Mouse (Mus musculus): Measurements from ENCODE around the gene Wfikkn2.
"Not testable (repeated sequence)": the region's sequence is repeated elsewhere in the genome, so short reads cannot be mapped to it uniquely, and the experiment has no call there.

The Wfikkn2 gene

GRCm38 (mm10) chr11:94245955-94246788 lies at the start of gene Wfikkn2:
TSS of gene Wfikkn2 (minus strand) at chr11:94246005.
- DNase-seq (ENCODE audit: low spot score in 2 of 2), result no peak

GRCm38 (mm10) chr11:94294996-94295845 lies 49.4 kb upstream of the Wfikkn2 start:
- no peak for DNase-seq (ENCODE audit: low spot score in 2 of 2)

GRCm38 (mm10) chr11:94290062-94290740 lies 44.4 kb upstream of the Wfikkn2 start:
- no peak for DNase-seq (ENCODE audit: low spot score in 2 of 2)

- DNase-seq (ENCODE audit: low spot score in 2 of 2), result no peak
These were observed 41.3 kb upstream of the Wfikkn2 start for GRCm38 (mm10) chr11:94287105-94287504.

GRCm38 (mm10) chr11:94285886-94286574 lies 40.2 kb upstream of the Wfikkn2 start:
- no peak for DNase-seq (ENCODE audit: low spot score in 2 of 2)

- DNase-seq (ENCODE audit: low spot score in 2 of 2), result no peak
These were observed 37.8 kb upstream of the Wfikkn2 start for GRCm38 (mm10) chr11:94283536-94284099.

GRCm38 (mm10) chr11:94282291-94282690 lies 36.5 kb upstream of the Wfikkn2 start:
- no peak for DNase-seq (ENCODE audit: low spot score in 2 of 2)

- no peak for DNase-seq (ENCODE audit: low spot score in 2 of 2)
These were observed 35.7 kb upstream of the Wfikkn2 start, which contains the start of gene Gm21885 for GRCm38 (mm10) chr11:94281199-94282181. TSS of gene Gm21885 (plus strand) at chr11:94281873.

GRCm38 (mm10) chr11:94276869-94277337 lies 31.1 kb upstream of the Wfikkn2 start:
- DNase-seq (ENCODE audit: low spot score in 2 of 2), result peak; percentile 94 to 96

- no peak for DNase-seq (ENCODE audit: low spot score in 2 of 2)
These were observed 29.9 kb upstream of the Wfikkn2 start for GRCm38 (mm10) chr11:94275686-94276085.

- DNase-seq (ENCODE audit: low spot score in 2 of 2), result no peak
These were observed 29.4 kb upstream of the Wfikkn2 start for GRCm38 (mm10) chr11:94275226-94275625.

GRCm38 (mm10) chr11:94274206-94274867 lies 28.5 kb upstream of the Wfikkn2 start:
- DNase-seq (ENCODE audit: low spot score in 2 of 2), result no peak

- DNase-seq (ENCODE audit: low spot score in 2 of 2), result no peak
These were observed 27.4 kb upstream of the Wfikkn2 start for GRCm38 (mm10) chr11:94272960-94273927.

GRCm38 (mm10) chr11:94271015-94271414 lies 25.2 kb upstream of the Wfikkn2 start:
- no peak for DNase-seq (ENCODE audit: low spot score in 2 of 2)

- DNase-seq (ENCODE audit: low spot score in 2 of 2), result no peak
These were observed 24.1 kb upstream of the Wfikkn2 start for GRCm38 (mm10) chr11:94269906-94270305.

GRCm38 (mm10) chr11:94268761-94269160 lies 23.0 kb upstream of the Wfikkn2 start:
- DNase-seq (ENCODE audit: low spot score in 2 of 2), result no peak

GRCm38 (mm10) chr11:94266155-94266554 lies 20.4 kb upstream of the Wfikkn2 start:
- DNase-seq (ENCODE audit: low spot score in 2 of 2), result not testable (repeated sequence)
